Mouse (Mus musculus) spleen, adult 2 months (tissue): ENCODE measurements around the gene Fyn.

Experiments
- CTCF ChIP-seq: fragments of 200-500 bp; IDR thresholded peaks from 2 replicates; pipeline ENCODE4 v1.5.1; 2011; ENCODE audit warnings: mild to moderate bottlenecking, inconsistent platforms; ENCODE audit not compliant: insufficient read depth, insufficient read length, insufficient replicate concordance; ENCODE audit errors: extremely low read depth
- POLR2A ChIP-seq: fragments of 200-500 bp; IDR thresholded peaks from 2 replicates; pipeline ENCODE4 v1.6.1; 2011; ENCODE audit warnings: low read depth, low read length, inconsistent platforms

- TF ChIP-seq CTCF, result no peak
- no peak for TF ChIP-seq POLR2A
Observed at GRCm38 (mm10) chr10:39417611-39418010, 49.0 kb downstream of the Fyn start.
